Mouse (Mus musculus) frontal cortex, adult 2 months (tissue): ENCODE measurements around the gene Epn2. TPM values are rescaled to one million over a fixed set of nuclear protein-coding genes. Genes with fewer than 3 reads are reported as not detected.

Source experiments
- DNase-seq, 2 experiments: peaks; one replicate each; pipeline ENCODE4 v3.0.0; 2022; ENCODE audit warnings: low spot score in 1 of 2; ENCODE audit errors: extremely low spot score in 1 of 2
- polyA plus RNA-seq: library from polyadenylated mRNA; depleted of rRNA; stranded (reverse); fragments of >200 nt; gene quantifications from 2 replicates; pipeline ENCODE4 v1.2.3, GENCODE M21; 2012

The Epn2 gene
- polyA plus RNA-seq, 1 experiment: 98.3 TPM

GRCm38 (mm10) chr11:61493525-61494128, 85.9 kb downstream of the Epn2 start:
- peak in 1 of 2 experiments; percentile 38 for DNase-seq

GRCm38 (mm10) chr11:61492749-61493401, 86.6 kb downstream of the Epn2 start:
- no peak for DNase-seq

DNA sequence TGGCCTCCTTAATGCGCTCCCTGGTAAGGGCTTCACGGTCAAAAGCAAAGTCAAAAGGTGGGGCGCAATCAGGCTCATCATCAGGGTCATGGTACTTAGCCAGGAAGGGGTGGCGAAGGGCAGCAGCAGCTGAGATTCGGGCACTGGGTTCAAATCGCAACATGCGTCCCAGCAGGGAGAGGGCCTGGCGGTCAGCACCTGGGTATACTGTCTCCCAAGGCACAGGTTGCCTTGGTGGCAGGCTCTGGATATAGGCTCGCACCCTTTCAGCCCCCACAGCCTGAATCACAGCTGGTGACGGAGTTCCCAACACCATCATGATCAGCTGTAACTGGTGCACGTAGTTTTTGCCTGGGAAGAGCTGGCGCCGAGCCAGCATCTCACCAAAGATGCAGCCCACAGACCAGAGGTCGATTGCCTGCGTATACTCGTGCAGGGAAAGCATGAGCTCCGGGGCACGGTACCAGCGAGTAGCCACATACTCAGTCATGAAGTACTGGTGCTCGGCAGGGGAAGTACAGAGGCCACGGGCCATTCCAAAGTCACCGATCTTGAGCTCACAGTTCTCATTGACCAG, 88.5 kb downstream of the Epn2 start:
- no peak for DNase-seq

DNA sequence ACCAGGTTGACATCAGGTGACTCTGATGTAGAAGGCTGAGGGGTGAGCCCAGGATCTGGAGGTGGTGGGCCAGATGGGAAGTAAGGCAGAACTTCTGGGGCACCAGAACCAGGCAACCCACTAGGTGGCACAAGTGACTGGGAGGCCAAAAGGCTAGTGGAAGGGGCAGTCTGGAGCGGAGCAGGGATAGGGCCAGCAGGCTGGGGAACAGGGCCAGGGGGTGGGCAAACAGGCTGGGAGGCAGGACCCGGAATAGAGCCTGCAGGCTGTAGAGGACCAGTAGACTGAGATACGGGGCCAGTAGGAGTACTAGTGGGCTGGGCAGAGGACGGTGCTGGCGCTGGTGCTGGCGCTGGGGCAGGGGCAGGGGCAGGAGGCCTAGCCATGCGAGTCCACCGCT, 89.6 kb downstream of the Epn2 start:
- DNase-seq: no peak

- DNase-seq: no peak
Observed at GRCm38 (mm10) chr11:61489085-61489484, 90.4 kb downstream of the Epn2 start.

DNA sequence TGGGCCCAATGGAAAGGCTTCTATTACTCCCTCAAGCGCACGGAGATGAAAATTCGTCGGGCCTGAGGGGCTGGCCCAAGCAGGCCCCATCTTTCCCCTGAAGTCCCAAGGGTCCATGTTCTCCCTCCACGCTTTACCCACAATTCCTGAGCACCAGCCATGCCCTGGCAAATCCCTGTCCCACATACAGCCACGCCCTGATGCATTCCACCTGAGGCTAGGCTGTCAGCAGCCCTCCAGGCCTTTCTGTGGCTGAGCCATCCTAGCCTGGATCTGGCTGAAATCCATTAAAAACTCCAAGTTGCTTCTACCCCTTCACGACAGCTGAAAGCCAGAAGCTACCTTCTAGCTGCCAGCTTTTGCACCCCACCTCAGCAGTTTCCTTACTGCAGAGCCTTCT, 91.6 kb downstream of the Epn2 start:
- DNase-seq: no peak

GRCm38 (mm10) chr11:61487401-61487800, 92.1 kb downstream of the Epn2 start:
- DNase-seq: peak in 1 of 2 experiments; percentile 49

- no peak for DNase-seq
Observed at GRCm38 (mm10) chr11:61486458-61487219, 92.8 kb downstream of the Epn2 start.

- no peak for DNase-seq
Observed at GRCm38 (mm10) chr11:61485541-61486457, 93.7 kb downstream of the Epn2 start.

GRCm38 (mm10) chr11:61484613-61485540, 94.6 kb downstream of the Epn2 start, which contains the start of gene Mfap4:
Mfap4 (plus strand) TSS chr11:61485431.
- DNase-seq: peak in 1 of 2 experiments; percentile 77

DNA sequence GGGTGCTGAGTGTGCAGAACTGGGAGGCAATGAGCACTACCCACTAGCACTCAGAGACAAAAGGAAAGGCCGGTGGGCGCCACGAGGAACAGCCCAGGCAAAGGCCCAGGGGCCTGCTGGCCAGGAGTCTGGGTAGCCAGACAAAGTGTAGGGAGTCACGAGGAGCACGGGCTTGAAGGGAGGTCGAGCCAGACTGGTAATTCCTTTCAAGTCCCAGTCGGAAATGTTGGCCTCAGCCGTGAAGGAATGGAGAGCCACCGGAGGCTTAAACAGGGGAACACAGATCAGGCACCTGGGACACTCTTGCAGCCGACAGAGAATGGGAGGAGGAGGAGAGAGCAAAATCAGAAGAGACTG, 95.3 kb downstream of the Epn2 start:
- no peak for DNase-seq

- DNase-seq: no peak
Observed at GRCm38 (mm10) chr11:61483226-61483845, 96.2 kb downstream of the Epn2 start.

- no peak for DNase-seq
Observed at GRCm38 (mm10) chr11:61481239-61482090, 98.0 kb downstream of the Epn2 start.

DNA sequence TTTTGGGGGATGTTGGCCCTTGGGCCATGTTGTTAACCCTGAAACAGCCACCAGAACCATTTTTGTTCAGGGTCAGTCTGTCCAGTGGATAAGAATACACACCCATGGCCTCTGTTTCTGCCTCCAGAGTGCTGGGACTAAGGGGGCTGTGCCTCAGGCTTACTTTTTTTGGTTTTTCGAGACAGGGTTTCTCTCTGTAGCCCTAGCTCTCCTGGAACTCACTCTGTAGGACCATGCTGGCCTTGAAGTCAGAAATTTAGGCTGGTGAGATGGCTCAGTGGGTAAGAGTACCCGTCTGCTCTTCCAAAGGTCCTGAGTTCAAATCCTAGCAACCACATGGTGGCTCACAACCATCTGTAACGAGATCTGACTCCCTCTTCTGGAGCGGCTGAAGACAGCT, 100.7 kb downstream of the Epn2 start:
- DNase-seq: no peak

- DNase-seq: no peak
Observed at GRCm38 (mm10) chr11:61477566-61478508, 101.7 kb downstream of the Epn2 start.

- peak in 1 of 2 experiments; percentile 50 for DNase-seq
Observed at GRCm38 (mm10) chr11:61476786-61477382, 102.6 kb downstream of the Epn2 start.
